Mouse (Mus musculus) ovary, postnatal 14 days (tissue): ENCODE measurements at regions not wholly inside any gene's neighbourhood (a gene's known extent, or its start where the extent isn't known, plus 50 kb on each side); places are given as distances from the start of the nearest gene placed in this dataset.

Source experiments
- DNase-seq: peaks from one replicate; pipeline ENCODE4 v3.0.0; 2022; ENCODE audit warnings: low spot score

GRCm38 (mm10) chr3:129449928-129450327, 82.2 kb upstream of the Elovl6 start:
- no peak for DNase-seq

DNA sequence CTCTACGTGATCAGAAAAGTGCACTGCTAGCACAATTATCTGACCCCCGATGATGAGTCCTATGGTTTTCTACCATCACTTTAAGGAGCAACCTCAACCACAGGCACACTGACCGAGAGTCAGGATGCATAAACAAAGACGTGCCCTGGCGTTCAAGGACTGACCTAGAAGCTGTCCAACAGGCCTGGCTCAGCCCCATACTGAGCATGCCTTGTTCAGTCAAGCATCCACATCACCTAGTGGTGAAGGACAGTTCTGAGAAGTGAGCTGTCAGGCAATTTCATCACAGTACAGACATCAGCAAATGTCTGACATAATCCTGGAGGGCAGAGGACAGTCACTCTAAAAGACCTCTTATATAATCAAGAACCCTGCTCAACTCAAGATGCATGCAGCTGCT, 81.5 kb upstream of the Elovl6 start:
- DNase-seq, result no peak

DNA sequence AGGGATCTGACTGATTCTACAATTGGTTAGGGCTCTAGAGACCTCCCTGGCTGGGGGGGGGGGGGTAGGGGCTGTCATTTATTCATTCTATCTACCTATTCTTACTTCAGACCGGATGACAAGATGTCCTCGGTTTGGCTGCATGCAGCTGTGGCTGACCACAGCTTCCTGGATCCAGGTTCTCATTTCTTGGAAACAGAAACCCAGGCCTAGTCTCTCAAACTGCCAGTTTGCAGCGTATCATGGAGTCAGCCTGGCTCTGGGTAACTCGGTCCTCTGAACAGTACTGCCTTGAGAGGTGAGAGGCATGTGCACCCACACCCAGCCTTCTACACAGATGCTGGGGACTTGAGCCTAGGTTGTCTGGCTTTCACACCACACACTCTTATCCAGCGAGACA, 62.1 kb upstream of the Elovl6 start:
- DNase-seq, result no peak

- no peak for DNase-seq
Measured at GRCm38 (mm10) chr3:129471332-129471731, 60.8 kb upstream of the Elovl6 start.

GRCm38 (mm10) chr3:129472008-129472407, 60.1 kb upstream of the Elovl6 start:
- DNase-seq, result no peak

DNA sequence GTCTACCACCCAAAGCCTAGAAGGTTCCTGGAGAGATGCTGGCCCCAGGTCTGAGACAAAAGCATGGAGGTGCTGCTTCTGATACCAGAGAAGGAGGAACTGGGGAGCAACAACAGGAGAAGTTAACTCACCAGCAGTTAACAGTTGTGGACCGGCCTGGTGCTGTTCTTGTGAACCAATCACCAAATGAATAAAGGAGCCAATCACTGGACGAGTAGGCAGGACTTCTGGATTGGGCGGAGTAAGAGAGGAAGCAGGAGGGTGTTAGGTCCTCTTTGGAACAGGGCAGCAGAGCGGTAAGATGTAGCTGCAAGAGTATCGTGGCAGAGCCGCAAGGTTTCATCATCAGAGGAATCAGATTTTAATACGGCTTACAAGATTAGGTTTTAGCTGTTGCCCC, 57.7 kb upstream of the Elovl6 start:
- DNase-seq, result no peak

- DNase-seq, result no peak
Measured at GRCm38 (mm10) chr3:129476250-129476649, 55.9 kb upstream of the Elovl6 start.

DNA sequence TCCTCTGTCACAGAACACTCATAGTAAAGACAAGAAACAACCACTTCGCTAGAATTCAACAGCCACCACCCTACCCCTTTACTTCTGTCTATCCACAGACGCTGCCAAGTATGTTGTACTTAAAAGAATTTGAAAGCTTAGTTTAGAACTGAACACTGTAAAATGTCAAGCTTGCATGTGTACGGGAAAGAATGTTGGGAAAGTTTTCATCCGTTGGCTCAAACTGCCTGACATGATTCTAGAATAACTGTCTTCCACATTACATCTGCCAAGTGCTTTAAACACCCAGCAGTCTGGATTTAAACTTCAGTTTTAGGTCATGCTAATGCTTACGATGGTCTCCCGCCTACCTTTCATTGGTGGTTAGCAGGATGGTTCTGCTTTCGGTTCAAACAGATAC, 54.1 kb upstream of the Elovl6 start:
- DNase-seq, result no peak

DNA sequence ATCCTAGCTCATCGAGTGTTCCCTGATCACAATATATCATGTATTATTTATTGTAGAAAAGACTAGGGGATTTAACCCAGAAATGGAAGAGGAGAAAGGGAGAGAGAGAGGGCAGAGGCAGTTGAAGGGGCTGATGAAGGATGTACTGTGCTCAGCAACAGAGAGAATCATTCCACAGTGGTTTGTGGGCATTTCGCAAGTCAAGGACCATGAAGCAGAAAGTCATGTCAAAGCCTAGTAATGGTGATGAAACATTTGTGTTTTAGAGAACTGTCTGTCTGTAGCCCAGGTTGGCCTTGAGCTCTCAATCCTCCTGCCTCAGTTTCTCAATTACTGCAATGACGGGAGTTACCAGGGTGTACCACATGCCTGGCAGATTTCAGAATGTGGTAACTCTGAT, 50.9 kb upstream of the Elovl6 start:
- DNase-seq, result no peak
